Mouse (Mus musculus): ENCODE data around the gene AI467606.

DNA sequence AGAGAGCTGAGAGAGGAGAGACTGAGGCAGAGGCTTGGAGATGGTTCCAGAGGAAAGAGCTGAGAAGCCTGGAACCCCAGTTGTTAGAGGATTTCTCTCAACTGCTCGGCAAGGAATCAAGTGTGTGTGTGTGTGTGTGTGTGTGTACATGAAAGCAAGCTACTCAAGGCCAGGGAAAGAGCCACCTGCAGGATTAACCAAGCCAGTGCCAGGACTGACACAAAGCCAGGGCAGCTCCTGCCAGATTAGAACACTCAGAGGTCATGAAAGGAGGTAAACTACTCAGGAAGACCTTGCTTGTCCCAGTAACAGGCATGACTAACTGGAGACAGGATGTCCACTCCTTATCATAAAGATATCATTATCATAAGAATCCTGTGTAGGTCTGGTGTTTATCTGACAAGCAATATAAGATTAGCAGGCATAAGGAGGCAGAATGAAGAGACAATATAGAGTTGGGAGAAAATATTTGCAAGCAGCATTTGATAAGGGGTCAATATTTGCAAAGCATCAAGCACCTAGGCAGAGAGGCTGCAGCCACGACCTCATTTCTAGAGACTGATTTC is 10.4 kb downstream of the AI467606 start:
- TF ChIP-seq EP300 (IDR thresholded peaks at IDR 0.05; ENCODE audit: insufficient read depth, low read depth, low read length) (no peak), CTCF (IDR thresholded peaks at IDR 0.05; ENCODE audit: low read depth, low read length) (no peak), POLR2A (IDR thresholded peaks at IDR 0.05; ENCODE audit: insufficient read depth, low read length) (no peak)

All from ES-Bruce4 (cell line).